Mouse (Mus musculus) limb, embryonic 15.5 days (tissue): ENCODE data around the gene Sh2d4b. TPM values are rescaled to one million over a fixed set of nuclear protein-coding genes. Genes with fewer than 3 reads are reported as not detected.

Source experiments
- ATAC-seq: fragments of 200-750 bp; cut with Nextera tagmentation; 2 replicates; pipeline ENCODE4 v1.8.0; 2017; ENCODE audit warnings: low read depth, moderate TSS enrichment; ENCODE audit not compliant: insufficient number of reproducible peaks, low FRiP score, low TSS enrichment
- H3K27ac ChIP-seq: fragments of 300-500 bp; sonication (generic); 2 replicates; pipeline ENCODE4 v1.5.1; 2015; ENCODE audit warnings: moderate library complexity, mild to moderate bottlenecking, inconsistent platforms
- H3K27me3 ChIP-seq: fragments of 300-500 bp; sonication (generic); 2 replicates; pipeline ENCODE4 v1.6.1; 2015; ENCODE audit warnings: inconsistent platforms
- H3K36me3 ChIP-seq: fragments of 300-500 bp; sonication (generic); 2 replicates; pipeline ENCODE4 v1.6.1; 2015; ENCODE audit warnings: inconsistent platforms
- H3K4me1 ChIP-seq: fragments of 300-500 bp; sonication (generic); 2 replicates; pipeline ENCODE4 v1.6.1; 2015; ENCODE audit warnings: inconsistent platforms
- H3K4me2 ChIP-seq: fragments of 300-500 bp; sonication (generic); 2 replicates; pipeline ENCODE4 v1.6.1; 2015; ENCODE audit warnings: mild to moderate bottlenecking, inconsistent platforms
- H3K4me3 ChIP-seq: fragments of 300-500 bp; sonication (generic); 2 replicates; pipeline ENCODE4 v1.5.1; 2015; ENCODE audit warnings: mild to moderate bottlenecking, inconsistent platforms
- H3K9ac ChIP-seq: fragments of 300-500 bp; sonication (generic); 2 replicates; pipeline ENCODE4 v1.6.1; 2015; ENCODE audit warnings: inconsistent platforms
- H3K9me3 ChIP-seq: fragments of 300-500 bp; sonication (generic); 2 replicates; pipeline ENCODE4 v1.6.1; 2016; ENCODE audit warnings: inconsistent platforms
- WGBS: fragments of 180-500 bp; shearing (Covaris S2); methylation state at CpG from one replicate; pipeline ENCODE4 v1.1.7; 2015; 5-methylcytosine and 5-hydroxymethylcytosine counted together
- polyA plus RNA-seq: library from polyadenylated mRNA; unstranded; fragments of >200 nt; fragmentation: Nextera tagmentation; extraction: Ambion mirVana; gene quantifications from 2 replicates; pipeline ENCODE4 v1.2.1, GENCODE M21; 2015

The Sh2d4b gene
- polyA plus RNA-seq, 1 experiment from 2014 or later: 0.79 TPM

DNA sequence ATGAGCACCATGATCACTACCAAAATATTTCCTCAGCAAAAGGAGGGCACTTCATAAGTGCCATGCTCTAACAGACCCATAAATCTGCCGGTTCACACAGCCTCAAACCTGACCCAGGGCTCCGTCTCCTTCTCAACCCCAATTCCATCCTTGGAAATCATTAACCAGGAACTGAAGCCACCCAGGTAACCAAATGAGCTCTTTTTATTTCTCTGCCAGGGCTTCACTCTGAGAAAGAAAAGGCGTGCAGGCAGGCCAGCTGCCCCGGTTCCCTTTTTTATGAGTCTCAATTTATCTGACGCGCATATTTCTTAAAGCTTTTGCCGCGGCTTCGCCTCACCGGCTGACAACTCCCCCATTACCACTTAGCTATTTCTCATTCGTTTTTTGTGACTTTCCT lies 63.0 kb downstream of the Sh2d4b start:
- no peak overlapping the region for H3K4me3 ChIP-seq
- H3K4me1 ChIP-seq: no peaks in the 10 kb centered on the region
- H3K9ac ChIP-seq: no peak overlapping the region
- H3K27ac ChIP-seq: no peak overlapping the region
- H3K9me3 ChIP-seq: no peaks in the 10 kb centered on the region
- no peak for ATAC-seq
- H3K36me3 ChIP-seq: no peaks in the 10 kb centered on the region
- H3K27me3 ChIP-seq: no peaks in the 10 kb centered on the region
- 49% methylated on average over 11 of the region's 11 CpGs for WGBS
- no peak overlapping the region for H3K4me2 ChIP-seq

DNA sequence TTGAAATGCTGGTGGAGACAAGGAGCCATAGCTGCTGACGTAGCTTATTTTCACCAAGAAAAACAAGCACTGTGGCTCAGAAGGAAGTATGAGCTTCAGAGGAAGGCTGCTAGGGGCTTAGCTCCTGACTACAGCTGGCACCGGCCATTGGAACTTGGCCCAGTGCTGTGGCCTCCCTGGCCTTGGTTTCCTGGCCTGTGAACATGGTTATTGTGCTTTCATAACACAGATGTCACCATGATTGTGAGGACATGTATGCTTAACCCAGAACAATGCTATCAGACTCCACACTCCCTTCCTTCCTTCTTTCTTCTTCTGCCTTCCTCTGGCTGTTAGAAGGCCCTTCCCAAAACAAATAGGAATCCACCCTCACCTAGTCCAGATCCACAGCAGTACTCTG lies 75.0 kb downstream of the Sh2d4b start:
- Histone ChIP-seq H3K4me2 (no peak overlapping the region), H3K27me3 (no peaks in the 10 kb centered on the region), H3K4me1 (no peaks in the 10 kb centered on the region), H3K36me3 (no peaks in the 10 kb centered on the region), H3K27ac (no peak overlapping the region), H3K9ac (no peak overlapping the region), H3K9me3 (no peaks in the 10 kb centered on the region), H3K4me3 (no peak overlapping the region)
- ATAC-seq: no peak
- WGBS: 59% methylated on average over 2 of the region's 2 CpGs

DNA sequence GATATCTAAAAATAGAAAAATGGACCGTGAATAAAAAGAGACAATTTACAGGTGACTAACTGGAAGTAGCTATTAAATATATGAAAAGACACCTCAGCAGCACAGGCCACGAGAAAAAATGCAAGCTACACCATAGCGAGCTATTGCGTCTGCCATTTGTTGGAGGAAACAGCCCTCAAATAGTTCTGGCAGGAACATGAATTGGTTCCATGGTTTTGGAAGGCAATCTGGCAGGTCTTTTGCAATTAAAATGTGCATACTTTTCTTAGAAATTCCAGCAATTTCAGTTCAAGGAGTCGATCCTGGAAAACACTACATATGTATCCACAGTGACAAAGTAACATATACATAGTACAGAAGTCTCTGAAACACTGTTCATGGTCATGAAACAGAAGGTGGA lies 76.4 kb downstream of the Sh2d4b start:
- Histone ChIP-seq H3K4me3 (no peak overlapping the region), H3K27ac (no peak overlapping the region), H3K4me2 (no peak overlapping the region), H3K9me3 (no peaks in the 10 kb centered on the region), H3K4me1 (no peaks in the 10 kb centered on the region), H3K36me3 (no peaks in the 10 kb centered on the region), H3K27me3 (no peaks in the 10 kb centered on the region), H3K9ac (no peak overlapping the region)
- ATAC-seq: no peak
- WGBS: 73% methylated on average over 5 of the region's 5 CpGs

DNA sequence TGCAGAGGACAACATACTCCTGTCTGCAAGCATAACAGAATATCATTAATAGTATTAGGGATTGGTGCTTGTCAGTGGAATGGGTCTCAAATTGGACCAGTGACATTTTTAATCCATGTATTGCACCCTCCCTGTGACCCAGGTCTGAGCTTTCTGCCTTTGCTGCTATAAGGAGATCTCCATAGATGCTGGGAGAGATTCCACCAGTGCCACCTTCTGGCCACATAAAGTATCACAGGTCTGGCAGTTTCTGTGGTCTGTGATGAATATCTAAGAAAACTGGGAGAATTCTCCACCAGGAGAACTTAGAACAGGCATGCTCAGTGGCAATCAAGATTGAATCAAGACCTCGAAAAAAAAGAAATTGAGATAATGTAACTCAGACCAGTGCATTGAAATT lies 101.5 kb downstream of the Sh2d4b start:
- 36% methylated on average over 1 of the region's 1 CpGs for WGBS
- no peak overlapping the region for H3K9ac ChIP-seq
- no peaks in the 10 kb centered on the region for H3K4me1 ChIP-seq
- no peak overlapping the region for H3K4me2 ChIP-seq
- ATAC-seq: no peak
- H3K27ac ChIP-seq: no peak overlapping the region
- H3K9me3 ChIP-seq: no peaks in the 10 kb centered on the region
- H3K36me3 ChIP-seq: no peaks in the 10 kb centered on the region
- no peak overlapping the region for H3K4me3 ChIP-seq
- no peaks in the 10 kb centered on the region for H3K27me3 ChIP-seq

DNA sequence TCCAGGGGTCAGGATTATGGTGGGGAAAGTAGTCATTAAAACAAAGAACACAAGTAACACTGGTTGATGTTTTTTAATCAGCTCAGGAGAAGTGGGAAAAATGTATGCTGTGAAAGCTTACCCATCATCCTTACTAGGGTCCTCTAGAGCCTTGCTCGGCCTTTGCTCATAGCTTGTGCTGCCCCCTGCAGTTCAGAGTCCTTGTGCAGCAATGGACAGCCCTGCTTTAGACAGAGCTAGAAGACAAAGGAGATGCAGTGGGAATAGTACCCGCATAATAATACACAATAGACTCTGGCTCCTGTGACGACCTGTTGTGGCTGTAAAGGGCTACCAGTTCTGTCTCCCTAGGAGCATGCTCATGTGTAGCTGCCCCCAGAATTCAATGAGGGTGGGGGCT lies 104.0 kb downstream of the Sh2d4b start:
- H3K36me3 ChIP-seq: no peaks in the 10 kb centered on the region
- ATAC-seq: no peak
- no peak overlapping the region for H3K4me3 ChIP-seq
- no peak overlapping the region for H3K9ac ChIP-seq
- no peaks in the 10 kb centered on the region for H3K9me3 ChIP-seq
- H3K4me2 ChIP-seq: no peak overlapping the region
- WGBS: 35% methylated on average over 3 of the region's 3 CpGs
- H3K27me3 ChIP-seq: no peaks in the 10 kb centered on the region
- no peak overlapping the region for H3K27ac ChIP-seq
- no peaks in the 10 kb centered on the region for H3K4me1 ChIP-seq

DNA sequence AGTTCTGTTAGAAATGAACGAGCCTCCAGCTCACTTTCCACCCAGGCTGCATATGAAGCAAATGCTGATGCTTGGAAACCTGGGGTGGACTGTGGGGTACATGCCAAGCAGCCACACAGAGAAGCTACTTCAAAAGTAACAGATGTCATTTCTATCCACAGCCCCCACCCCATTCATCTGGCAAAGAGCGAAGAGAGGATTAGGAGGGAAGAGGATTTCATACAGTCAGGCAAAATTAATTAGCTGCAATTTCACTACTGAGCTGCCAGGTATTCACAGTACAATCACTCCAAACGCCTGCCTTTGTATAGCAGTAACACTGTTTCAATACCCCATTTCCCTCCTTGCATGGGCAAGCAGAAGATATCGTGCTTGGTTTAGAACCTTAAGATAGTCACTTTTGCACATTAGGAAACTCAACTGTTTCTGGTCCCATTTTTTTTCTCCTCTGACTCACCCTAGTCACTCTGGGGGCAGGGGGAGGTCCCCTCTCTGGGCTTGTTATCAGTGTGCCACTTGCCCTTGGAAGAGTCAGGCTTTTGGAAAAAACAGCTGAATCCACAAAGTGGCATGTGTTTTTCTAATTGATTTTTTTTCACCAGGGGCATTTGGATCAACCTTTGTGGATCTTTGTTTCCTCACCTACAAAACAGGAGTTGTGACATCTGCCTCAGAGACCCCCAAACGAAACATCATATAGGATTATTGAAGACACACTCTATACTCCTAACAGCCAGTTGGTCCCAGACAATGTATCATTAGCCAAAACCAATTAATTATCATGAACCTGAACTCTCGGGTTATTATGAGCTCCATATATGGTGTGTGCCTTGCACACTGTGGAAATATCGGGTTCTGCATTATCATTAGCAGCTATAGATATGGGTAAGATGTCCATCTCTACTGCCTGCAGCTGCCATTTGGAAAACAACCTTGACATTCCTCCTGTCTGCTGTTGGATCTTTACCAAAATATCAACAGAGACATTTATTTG lies 123.7 kb downstream of the Sh2d4b start:
- no peak for ATAC-seq
- 59% methylated on average over 7 of the region's 7 CpGs for WGBS
- H3K27me3 ChIP-seq: no peaks in the 10 kb centered on the region
- no peak overlapping the region for H3K4me3 ChIP-seq
- H3K27ac ChIP-seq: no peak overlapping the region
- H3K4me2 ChIP-seq: no peak overlapping the region
- H3K4me1 ChIP-seq: no peaks in the 10 kb centered on the region
- H3K9ac ChIP-seq: no peak overlapping the region
- no peaks in the 10 kb centered on the region for H3K9me3 ChIP-seq
- H3K36me3 ChIP-seq: no peaks in the 10 kb centered on the region

Other genes with a start within 250 kb of the Sh2d4b start
- gene Tspan14, start 73.5 kb upstream of the Sh2d4b start, polyA plus RNA-seq: 70.3 and 76.9 TPM in 2 replicates
- gene Fam213a, start 120.5 kb upstream of the Sh2d4b start, polyA plus RNA-seq: 38.0 and 39.6 TPM in 2 replicates
- not detected in 2 replicates for gene Dydc2, start 175.9 kb upstream of the Sh2d4b start, polyA plus RNA-seq
- not detected in 2 replicates for gene Dydc1, start 179.6 kb upstream of the Sh2d4b start, polyA plus RNA-seq
- gene Mat1a, start 211.8 kb upstream of the Sh2d4b start, polyA plus RNA-seq: 0.13 TPM in 1 of 2 replicates, not detected in the other
- not detected in 2 replicates for gene Sftpa1, start 238.5 kb upstream of the Sh2d4b start, polyA plus RNA-seq